Mouse (Mus musculus) lung, adult 2 months (tissue): ENCODE measurements around the gene Gpa33. TPM values are rescaled to one million over a fixed set of nuclear protein-coding genes. Genes with fewer than 3 reads are reported as not detected.
A peak's percentile ranks its signal among the peaks of the same experiment; 100 is the strongest.

Source experiments
- DNase-seq: peaks from one replicate; pipeline ENCODE4 v3.0.0; 2022
- H3K4me1 ChIP-seq: fragments of 200-500 bp; 2 replicates; pipeline ENCODE4 v1.6.1; 2011; ENCODE audit warnings: low read length; ENCODE audit not compliant: control insufficient read depth, insufficient read depth
- H3K4me3 ChIP-seq: fragments of 200-500 bp; replicated peaks from 2 replicates; pipeline ENCODE3; 2011; ENCODE audit warnings: low read depth, mild to moderate bottlenecking, control low read depth, low read length; ENCODE audit errors: extremely low read depth
- CTCF ChIP-seq: fragments of 200-500 bp; IDR thresholded peaks from 2 replicates; pipeline ENCODE4 v1.5.1; 2011; ENCODE audit warnings: mild to moderate bottlenecking, low read length, control low read depth; ENCODE audit not compliant: insufficient read depth
- POLR2A ChIP-seq: fragments of 200-500 bp; IDR thresholded peaks from 2 replicates; pipeline ENCODE4 v1.6.1; 2011; ENCODE audit warnings: low read depth, mild to moderate bottlenecking, control low read depth, low read length, borderline replicate concordance; ENCODE audit errors: extremely low read depth
- WGBS: fragments of 180-500 bp; shearing (Covaris S2); methylation state at CpG from one replicate; pipeline ENCODE4 v1.1.7; 2018; 5-methylcytosine and 5-hydroxymethylcytosine counted together
- polyA plus RNA-seq: library from polyadenylated mRNA; depleted of rRNA; stranded (reverse); fragments of >200 nt; gene quantifications from 2 replicates; pipeline ENCODE4 v1.2.3, GENCODE M21; 2012

The Gpa33 gene
- polyA plus RNA-seq, 1 experiment: 0.04 TPM

DNA sequence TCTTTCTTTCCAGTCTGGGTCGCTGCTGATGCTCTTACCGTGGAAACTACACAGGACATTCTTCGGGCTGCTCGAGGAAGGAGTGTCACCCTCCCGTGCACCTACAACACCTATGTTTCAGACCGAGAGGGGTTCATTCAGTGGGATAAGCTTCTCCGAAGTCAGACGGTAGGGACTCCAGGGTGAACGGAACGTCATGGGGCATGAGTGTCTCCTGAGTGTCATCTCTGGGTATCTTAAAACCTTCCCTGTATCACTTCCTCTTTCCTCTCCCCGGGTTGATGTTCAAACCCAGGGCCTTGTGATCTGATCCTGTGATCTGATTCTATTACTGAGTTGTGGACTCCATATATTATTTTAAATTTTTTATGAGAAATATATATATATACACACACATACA, 16.6 kb downstream of the Gpa33 start:
- Histone ChIP-seq H3K4me3 (no peak overlapping the region), H3K4me1 (no peaks in the 10 kb centered on the region)
- no peak for DNase-seq
- TF ChIP-seq POLR2A: no peak
- no peak for TF ChIP-seq CTCF
- WGBS: 79% methylated on average over 11 of the region's 11 CpGs

DNA sequence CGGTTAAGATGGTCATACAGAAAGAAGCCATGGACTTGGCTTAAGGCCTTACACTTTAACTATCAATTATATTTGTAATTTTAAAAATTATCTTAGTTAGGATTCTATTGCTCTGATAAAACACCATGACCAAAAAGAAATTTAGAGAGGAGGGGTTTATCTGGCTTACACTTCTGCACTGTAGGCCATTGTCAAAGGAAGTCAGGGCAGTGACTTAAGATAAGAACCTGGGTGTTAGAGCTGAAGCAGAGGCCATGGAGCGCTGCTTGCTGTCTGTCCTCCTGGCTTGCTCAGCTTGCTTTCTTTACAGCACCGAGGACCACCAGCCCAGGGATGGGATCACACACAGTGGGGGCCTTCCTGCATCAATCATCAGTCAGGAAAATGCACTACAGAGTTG, 17.6 kb downstream of the Gpa33 start:
- no peak overlapping the region for H3K4me3 ChIP-seq
- DNase-seq: no peak
- no peaks in the 10 kb centered on the region for H3K4me1 ChIP-seq
- WGBS: 73% methylated on average over 3 of the region's 3 CpGs
- TF ChIP-seq CTCF (no peak), POLR2A (no peak)

DNA sequence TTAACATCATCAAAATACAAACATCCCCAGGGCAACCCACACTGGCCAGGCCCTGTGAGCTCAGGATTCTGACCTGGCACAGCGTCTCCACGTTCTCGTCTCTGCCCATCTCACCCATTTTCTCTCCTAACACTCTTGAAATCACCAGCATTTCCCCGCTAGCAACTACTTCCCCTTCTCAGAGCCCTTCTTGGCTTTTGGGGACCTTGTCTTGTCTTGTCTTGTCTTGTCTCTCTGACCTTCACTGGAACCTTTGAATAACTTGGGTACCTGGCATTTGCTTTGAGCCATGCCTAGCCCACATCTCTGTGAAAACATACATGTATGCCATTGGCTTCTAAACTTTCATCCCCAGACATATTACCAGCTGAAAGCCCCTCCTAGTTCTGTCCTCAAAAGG, 19.4 kb downstream of the Gpa33 start:
- no peak for DNase-seq
- Histone ChIP-seq H3K4me1 (no peaks in the 10 kb centered on the region), H3K4me3 (no peak overlapping the region)
- 72% methylated on average over 4 of the region's 4 CpGs for WGBS
- TF ChIP-seq CTCF (no peak), POLR2A (no peak)

DNA sequence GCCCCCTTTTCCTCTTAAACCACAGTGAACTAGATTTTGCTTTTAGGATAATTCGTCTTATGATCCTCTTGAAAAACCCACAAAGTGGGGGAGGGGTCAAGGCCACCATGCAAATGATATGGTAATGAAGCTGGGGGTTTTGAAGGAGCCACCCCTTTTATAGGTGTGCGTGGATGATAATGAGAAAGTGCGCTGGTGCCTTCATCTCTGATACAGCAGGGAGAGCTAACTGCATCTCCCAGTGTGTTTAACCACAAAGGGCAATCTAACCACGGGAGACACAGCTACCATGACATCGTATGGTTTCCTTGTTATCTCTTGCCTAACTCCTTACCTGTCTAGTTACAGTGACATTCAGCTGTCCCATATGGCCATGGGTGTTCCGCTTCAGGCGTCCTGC, 20.0 kb downstream of the Gpa33 start:
- no peak for TF ChIP-seq CTCF
- TF ChIP-seq POLR2A: no peak
- no peak overlapping the region for H3K4me3 ChIP-seq
- H3K4me1 ChIP-seq: no peaks in the 10 kb centered on the region
- DNase-seq: no peak
- 81% methylated on average over 7 of the region's 7 CpGs for WGBS

DNA sequence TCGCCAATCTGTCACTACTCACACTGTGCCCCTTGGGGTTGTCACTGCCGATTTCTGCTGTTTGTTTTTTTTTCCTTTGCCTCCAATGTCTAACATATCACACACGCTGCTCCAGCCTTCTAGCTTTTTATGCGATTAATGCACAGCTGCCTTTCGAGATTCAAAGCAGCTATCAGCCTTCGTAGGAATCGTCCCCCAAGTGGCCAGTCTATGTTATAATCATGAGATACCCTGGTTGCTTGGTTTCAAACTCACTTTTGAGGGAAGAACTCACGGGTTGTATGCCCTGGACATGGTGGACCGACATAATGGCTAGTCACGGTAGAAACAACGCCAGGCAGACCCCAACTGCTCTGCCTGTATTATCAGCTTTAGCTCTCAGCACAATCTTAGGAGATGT, 21.3 kb downstream of the Gpa33 start:
- no peak for DNase-seq
- H3K4me1 ChIP-seq: no peaks in the 10 kb centered on the region
- no peak for TF ChIP-seq POLR2A
- TF ChIP-seq CTCF: no peak
- WGBS: 60% methylated on average over 11 of the region's 11 CpGs
- no peak overlapping the region for H3K4me3 ChIP-seq

DNA sequence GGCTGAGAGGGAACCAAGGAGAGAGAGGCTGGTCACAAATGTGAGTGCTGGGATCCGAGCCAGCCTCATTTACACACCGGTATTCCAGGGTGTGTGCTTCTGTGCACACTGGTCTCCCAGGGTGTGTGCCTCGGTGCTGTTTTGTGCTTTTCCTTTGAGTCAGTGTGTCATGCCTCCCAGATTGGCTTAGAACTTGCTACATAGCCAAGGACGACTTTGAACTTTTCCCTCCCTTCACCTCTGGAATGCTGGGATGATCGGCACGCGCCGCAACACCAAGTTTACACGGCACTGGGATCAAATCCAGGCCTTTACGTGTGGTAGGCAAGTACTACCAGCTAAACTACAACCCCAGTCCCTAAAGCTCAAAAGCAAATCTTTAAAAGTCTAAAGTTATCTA, 22.0 kb downstream of the Gpa33 start:
- WGBS: 90% methylated on average over 10 of the region's 10 CpGs
- Histone ChIP-seq H3K4me1 (no peaks in the 10 kb centered on the region), H3K4me3 (no peak overlapping the region)
- no peak for DNase-seq
- no peak for TF ChIP-seq CTCF
- no peak for TF ChIP-seq POLR2A

DNA sequence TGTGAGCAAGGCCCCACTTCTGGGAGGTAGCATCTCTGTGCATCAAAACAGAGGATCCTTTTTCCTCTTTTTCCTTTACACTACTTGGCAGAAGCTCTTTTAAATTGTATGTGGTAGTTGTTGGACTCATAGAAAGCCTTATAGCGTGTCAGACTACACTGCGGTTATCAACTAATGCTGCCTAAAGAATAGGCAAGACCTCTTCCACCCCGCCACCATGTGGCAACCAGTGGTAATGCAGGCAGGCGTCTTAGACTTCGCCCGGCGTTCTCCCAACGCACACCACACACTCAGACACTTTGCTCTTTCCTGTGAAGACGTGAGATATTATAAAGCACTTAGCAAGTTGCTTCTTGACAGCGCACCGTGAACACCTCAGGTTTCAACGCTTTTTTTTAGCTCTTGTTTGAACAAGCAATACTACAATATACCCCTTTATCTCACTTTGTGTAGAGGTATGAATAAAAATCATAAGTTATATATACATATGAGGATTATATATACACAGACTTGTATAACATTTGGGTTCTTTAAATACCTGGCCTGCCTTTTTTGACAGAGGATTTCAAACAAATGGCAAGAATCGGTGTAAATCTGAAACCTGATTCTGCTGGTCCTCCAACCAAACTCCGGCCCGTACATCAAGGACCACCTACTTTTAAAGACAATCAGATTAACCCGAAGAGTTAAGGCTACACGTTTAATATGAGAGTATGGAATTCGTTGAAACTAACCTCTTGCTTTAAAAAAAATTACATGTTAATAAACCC, 23.5 kb downstream of the Gpa33 start:
- Histone ChIP-seq H3K4me1 (no peaks in the 10 kb centered on the region), H3K4me3 (no peak overlapping the region)
- 9% methylated on average over 18 of the region's 18 CpGs for WGBS
- DNase-seq: peak; percentile 83
- TF ChIP-seq POLR2A (no peak), CTCF (peak; percentile 98)

DNA sequence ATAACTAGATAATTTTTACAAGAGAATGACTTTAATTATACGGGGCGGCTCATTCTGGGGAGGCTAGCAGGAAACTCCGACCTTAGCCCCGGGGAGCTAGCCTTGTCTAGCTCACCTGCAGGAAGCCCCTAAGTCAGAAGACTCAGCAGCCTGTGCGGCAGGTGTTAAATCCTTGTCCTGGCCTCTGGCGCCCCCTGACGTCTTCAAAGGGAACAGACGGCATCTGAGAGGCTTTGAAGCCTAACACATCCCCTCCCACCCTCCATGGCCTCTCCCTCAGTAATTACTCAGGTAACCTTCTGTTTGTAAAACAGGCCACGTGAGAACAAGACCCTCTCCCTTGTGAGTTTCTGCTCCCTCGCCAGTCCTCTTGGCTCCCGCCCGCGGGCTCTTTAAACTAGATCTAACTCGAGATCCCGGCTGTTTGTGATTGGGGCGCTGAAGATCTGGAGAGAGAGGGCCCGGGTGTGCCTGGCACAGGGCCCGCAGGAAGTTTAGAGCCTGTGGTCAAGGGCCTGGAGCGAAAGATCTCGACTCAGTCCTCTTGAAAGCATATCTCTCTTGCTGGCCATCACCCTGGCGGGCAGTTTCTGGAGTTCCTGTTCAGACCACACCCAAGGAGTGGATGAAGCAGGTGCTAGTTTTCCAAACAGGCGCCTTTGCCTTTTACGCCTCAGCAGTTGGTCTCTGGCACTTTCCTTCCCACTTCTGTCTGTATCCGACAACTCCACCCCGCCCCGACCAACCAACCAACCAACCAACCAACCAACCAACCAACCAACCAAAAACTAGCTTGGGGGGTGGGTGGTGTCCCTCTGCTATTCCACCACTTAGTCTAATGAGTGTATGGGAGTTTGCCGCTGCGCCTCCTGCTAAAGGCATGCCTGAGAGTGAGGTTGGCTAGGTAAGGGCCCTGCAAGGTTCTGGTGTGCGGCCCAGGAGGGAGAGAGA, 24.4 kb downstream of the Gpa33 start:
- TF ChIP-seq CTCF (peak; percentile 90), POLR2A (no peak)
- 9% methylated on average over 29 of the region's 29 CpGs for WGBS
- Histone ChIP-seq H3K4me1 (no peaks in the 10 kb centered on the region), H3K4me3 (no peak overlapping the region)
- DNase-seq: peak; percentile 74

DNA sequence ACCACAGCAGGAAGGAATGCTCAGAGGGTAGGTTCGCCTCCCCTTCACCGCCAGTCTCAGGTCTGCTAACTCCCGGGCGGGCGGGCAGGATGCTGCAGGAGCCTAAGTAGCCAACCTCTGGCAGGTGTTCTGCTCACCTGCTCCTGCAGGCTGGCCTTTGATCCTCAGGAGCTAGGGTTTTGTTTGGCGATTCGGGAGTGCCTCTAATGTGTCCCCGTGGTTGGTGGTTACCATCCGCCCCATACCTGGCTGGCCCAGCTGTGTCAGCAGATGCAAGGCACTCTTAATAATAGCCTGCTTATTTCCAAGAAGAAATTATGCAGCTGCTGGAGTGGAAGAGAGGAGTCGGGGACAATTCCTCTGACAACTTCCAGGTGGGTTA, 25.1 kb downstream of the Gpa33 start:
- WGBS: 27% methylated on average over 10 of the region's 10 CpGs
- no peak for DNase-seq
- TF ChIP-seq CTCF (no peak), POLR2A (no peak)
- Histone ChIP-seq H3K4me1 (no peaks in the 10 kb centered on the region), H3K4me3 (no peak overlapping the region)

DNA sequence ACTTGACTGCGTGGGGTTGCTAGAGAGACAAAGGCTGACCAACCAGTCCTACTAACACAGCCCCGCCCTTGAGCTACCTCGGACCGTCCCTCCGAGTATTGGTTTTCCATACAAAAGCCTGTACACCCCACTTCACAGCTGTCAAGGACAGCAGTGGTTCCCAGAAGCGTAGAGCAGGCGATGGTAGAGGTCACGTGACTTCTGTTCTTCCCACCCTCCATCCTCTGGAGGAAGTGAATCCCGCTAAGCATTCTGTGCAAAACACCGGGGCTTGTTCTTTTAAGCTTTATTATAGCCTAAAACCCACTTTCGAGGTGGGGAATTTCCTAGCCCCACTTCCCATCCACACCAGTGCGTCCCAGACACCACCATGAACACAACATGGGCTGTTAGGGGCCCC, 27.7 kb downstream of the Gpa33 start:
- WGBS: 57% methylated on average over 12 of the region's 12 CpGs
- Histone ChIP-seq H3K4me1 (no peaks in the 10 kb centered on the region), H3K4me3 (no peak overlapping the region)
- no peak for DNase-seq
- no peak for TF ChIP-seq CTCF
- TF ChIP-seq POLR2A: no peak
